Mouse (Mus musculus): ENCODE results near the gene Them5. TPM values are rescaled to one million over a fixed set of nuclear protein-coding genes. Genes with fewer than 3 reads are reported as not detected.
A peak's percentile ranks its signal among the peaks of the same experiment; 100 is the strongest.

Gene Them5
- total RNA-seq (2018; cell fraction: chromatin; rRNA removed), result not detected
- not detected for total RNA-seq (2018; cell fraction: cytosol; rRNA removed)
- not detected for total RNA-seq (2018; cell fraction: nucleus; rRNA removed)
- polyA plus RNA-seq (2018), result not detected in 3 replicates

DNA sequence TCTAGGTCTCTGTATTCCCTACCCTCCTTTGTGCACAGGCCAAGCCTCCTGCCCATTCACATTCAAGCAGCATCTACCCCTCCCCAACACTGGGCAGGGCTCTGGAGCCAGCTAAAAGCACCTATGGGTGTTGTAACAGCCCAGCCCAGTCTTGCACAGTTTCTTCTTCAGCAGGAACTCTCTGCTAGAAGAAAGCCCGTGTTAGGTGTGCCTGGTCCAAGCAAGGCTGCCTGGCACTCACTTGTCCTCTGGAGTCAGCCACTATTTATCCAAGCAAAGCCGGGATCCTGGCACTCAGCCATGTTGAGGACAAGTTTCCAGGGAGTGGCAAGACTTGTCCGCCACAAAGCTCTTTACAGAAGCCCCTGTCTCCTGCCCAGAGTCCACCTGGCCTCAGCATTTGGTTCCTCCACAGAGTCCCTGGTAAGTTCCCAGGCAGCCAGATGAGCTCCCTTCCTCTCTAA, at the start of gene Them5:
Them5 (plus strand) TSS at position 141 of the 464 bp plus-strand sequence.
- no peak within 1 kb of the TSS for H3K27ac ChIP-seq
- no peaks in the 10 kb centered on the region for H3K36me3 ChIP-seq (ENCODE audit: inconsistent target)
- 77% methylated on average over 3 of the region's 3 CpGs for WGBS (ENCODE audit: missing documents)
- H3K4me3 ChIP-seq (ENCODE audit: inconsistent target), result no peak within 1 kb of the TSS
- H3K79me2 ChIP-seq (ENCODE audit: inconsistent target), result no peaks in the 10 kb centered on the region

DNA sequence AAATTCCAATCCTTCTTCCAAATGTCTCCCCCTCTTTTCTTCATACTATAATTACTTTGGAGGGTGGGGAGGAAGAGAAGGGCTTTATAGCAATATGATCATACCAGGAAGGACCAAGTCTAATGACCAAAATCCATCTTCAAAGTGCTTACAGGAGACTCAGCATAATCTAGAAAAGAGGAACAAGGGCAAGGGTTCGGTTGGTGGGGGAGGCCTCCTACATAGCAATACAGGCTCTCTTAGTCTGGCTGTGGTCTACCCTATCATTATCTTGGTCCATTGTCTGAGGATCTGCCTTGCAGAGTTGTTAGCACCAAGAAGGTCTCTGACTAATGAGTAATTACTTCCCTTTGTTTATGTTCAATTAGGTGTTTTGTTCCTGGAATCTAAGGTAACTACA, 36.4 kb upstream of the Them5 start:
- no peak overlapping the region for H3K4me3 ChIP-seq (ENCODE audit: inconsistent target)
- H3K79me2 ChIP-seq (ENCODE audit: inconsistent target), result no peaks in the 10 kb centered on the region
- H3K27ac ChIP-seq, result no peak overlapping the region
- H3K36me3 ChIP-seq (ENCODE audit: inconsistent target), result no peaks in the 10 kb centered on the region
- WGBS (ENCODE audit: missing documents), result 58% methylated on average over 1 of the region's 1 CpGs

DNA sequence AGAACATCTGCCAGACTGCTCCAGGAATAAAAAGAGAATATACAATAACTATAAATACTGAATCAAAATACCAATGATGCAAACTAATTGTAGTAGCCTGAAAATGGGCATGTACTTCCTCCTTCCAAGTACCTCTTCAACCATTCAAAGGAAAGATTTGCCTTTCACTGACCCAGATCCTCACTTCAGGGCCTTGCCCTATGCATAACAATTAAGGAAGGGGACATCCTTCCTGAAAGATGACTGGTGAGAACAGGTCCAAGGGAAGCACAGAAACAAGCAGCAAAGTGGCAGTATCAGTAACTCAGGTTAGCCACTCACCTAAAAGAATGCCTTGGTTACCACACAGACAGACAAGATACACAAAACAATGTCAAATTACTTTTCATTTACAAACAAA, 34.9 kb upstream of the Them5 start:
- no peaks in the 10 kb centered on the region for H3K36me3 ChIP-seq (ENCODE audit: inconsistent target)
- H3K79me2 ChIP-seq (ENCODE audit: inconsistent target), result no peaks in the 10 kb centered on the region
- no peak overlapping the region for H3K4me3 ChIP-seq (ENCODE audit: inconsistent target)
- H3K27ac ChIP-seq, result no peak overlapping the region

- Histone ChIP-seq H3K27ac (peak within 1 kb of the TSS; percentile 48), H3K4me3 (ENCODE audit: inconsistent target) (peak within 1 kb of the TSS; percentile 76), H3K79me2 (ENCODE audit: inconsistent target) (no peaks in the 10 kb centered on the region), H3K36me3 (ENCODE audit: inconsistent target) (no peaks in the 10 kb centered on the region)
- under 1% methylated on average over 47 of the region's 47 CpGs for WGBS (ENCODE audit: missing documents)
Observed at GRCm38 (mm10) chr3:94309633-94310363, 32.1 kb upstream of the Them5 start, which contains the start of gene Them4. Gene Them4 (plus strand): TSS chr3:94310089.

- H3K79me2 ChIP-seq (ENCODE audit: inconsistent target), result no peaks in the 10 kb centered on the region
- no peaks in the 10 kb centered on the region for H3K36me3 ChIP-seq (ENCODE audit: inconsistent target)
- H3K4me3 ChIP-seq (ENCODE audit: inconsistent target), result peak overlapping the region; percentile 76
- peak overlapping the region; percentile 48 for H3K27ac ChIP-seq
- 36% methylated on average over 7 of the region's 7 CpGs for WGBS (ENCODE audit: missing documents)
Observed at GRCm38 (mm10) chr3:94310491-94310890, 31.4 kb upstream of the Them5 start.

DNA sequence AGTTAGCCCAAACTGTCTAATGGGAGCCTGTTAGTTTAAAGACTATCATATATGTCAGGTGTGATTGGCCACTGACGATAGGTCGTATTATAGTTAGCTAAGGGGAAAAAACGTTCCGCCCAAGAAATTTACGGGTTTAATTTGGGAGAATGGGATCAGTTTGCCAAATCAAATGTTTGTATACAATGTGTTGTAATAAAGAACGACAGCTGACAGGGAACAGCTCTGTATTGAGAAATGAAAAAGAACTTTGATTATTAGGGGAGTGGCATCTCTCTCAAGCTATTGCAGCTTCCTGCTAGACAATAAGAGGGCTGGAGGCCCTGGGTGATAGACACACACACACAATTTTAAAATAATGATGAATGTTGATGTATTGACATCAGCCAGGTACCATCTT, 31.0 kb upstream of the Them5 start:
- Histone ChIP-seq H3K27ac (no peak overlapping the region), H3K79me2 (ENCODE audit: inconsistent target) (no peaks in the 10 kb centered on the region), H3K4me3 (ENCODE audit: inconsistent target) (peak overlapping the region; percentile 76), H3K36me3 (ENCODE audit: inconsistent target) (no peaks in the 10 kb centered on the region)
- 77% methylated on average over 6 of the region's 6 CpGs for WGBS (ENCODE audit: missing documents)

DNA sequence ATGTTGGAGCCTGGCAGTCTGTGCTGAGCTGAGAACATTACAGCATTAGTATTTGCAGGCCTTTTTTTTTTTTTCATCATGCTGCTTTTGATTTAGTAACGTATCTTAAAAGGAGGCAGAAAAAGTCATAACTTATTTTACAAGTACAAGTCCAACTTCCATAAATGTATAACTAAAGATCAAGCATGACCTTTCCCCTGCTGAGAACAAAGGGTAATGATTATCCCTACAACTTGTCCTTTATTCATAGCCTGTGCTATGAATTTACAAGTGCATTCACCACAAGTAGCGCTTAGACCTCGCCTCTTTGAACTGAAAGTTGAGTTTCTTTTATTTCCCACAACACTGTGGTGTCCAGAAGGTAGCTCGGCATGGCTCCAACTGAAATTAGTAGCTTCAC, 30.5 kb upstream of the Them5 start:
- no peaks in the 10 kb centered on the region for H3K79me2 ChIP-seq (ENCODE audit: inconsistent target)
- H3K27ac ChIP-seq, result no peak overlapping the region
- no peaks in the 10 kb centered on the region for H3K36me3 ChIP-seq (ENCODE audit: inconsistent target)
- no peak overlapping the region for H3K4me3 ChIP-seq (ENCODE audit: inconsistent target)
- 100% methylated on average over 4 of the region's 4 CpGs for WGBS (ENCODE audit: missing documents)

DNA sequence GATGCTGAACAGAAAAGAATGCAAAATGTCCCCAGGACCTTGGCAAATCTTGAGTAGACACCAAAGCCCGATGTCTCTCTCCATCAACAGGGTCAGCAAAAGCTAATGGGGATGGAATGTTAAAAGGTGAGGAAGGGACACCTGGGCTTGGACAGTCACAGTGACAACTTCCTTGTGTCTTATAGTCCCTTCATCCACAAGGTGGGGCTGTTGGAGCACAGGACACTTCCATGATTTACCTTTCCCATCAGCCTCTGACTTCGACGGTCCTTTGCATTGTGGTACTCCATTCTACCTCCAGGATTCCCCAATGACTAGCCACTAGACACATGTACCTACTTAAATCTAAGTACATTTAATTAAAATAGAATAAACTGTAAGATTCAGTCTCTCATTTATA, 13.2 kb upstream of the Them5 start:
- no peaks in the 10 kb centered on the region for H3K36me3 ChIP-seq (ENCODE audit: inconsistent target)
- 85% methylated on average over 3 of the region's 3 CpGs for WGBS (ENCODE audit: missing documents)

DNA sequence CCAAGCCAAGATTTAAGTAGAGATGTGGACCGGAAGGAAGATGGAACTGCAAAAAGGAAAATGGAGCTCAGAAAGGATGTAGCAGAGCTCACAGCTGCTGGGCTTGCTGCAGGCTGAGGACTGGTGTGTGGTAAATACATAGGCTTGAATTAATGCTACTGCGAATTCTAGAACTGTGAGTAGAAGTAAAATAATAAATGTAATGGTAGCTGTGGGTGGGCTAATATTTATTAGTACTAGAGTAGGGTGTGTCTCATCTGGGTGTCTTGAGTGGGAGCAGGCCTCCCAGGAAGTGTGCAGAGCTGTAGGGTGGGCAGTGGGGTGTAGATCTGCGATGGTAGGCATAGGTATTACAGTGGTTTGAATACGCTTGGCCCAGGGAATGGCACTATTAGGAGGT, 7.5 kb upstream of the Them5 start:
- no peaks in the 10 kb centered on the region for H3K36me3 ChIP-seq (ENCODE audit: inconsistent target)
- H3K79me2 ChIP-seq (ENCODE audit: inconsistent target), result no peaks in the 10 kb centered on the region
- no peak overlapping the region for H3K27ac ChIP-seq
- H3K4me3 ChIP-seq (ENCODE audit: inconsistent target), result no peak overlapping the region
- WGBS (ENCODE audit: missing documents), result 89% methylated on average over 3 of the region's 4 CpGs

More for the DNA sequence above, 13.2 kb upstream of the Them5 start:
- no peak overlapping the region for H3K27ac ChIP-seq
- no peak overlapping the region for H3K4me3 ChIP-seq (ENCODE audit: inconsistent target)
- H3K79me2 ChIP-seq (ENCODE audit: inconsistent target), result no peaks in the 10 kb centered on the region

DNA sequence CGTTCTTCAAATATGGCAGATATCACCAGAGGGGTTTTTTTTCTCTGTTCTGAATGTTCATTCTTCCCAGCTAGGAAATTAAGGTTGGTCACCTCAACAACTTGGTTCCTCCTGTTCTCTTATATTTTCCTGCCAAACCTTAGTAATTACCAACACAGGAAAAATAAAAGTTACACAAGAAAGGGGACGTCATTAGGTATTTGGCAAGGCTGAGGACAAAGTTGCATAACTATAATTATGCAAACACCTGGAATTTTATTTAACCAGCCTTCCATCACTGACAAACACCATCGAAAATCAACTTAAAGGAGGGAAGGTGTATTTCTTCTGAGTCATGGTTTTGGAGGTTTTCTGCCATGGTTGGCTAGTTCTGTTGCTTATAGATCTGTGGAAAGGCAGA, 3.4 kb upstream of the Them5 start:
- Histone ChIP-seq H3K36me3 (ENCODE audit: inconsistent target) (no peaks in the 10 kb centered on the region), H3K27ac (no peak overlapping the region), H3K4me3 (ENCODE audit: inconsistent target) (no peak overlapping the region), H3K79me2 (ENCODE audit: inconsistent target) (no peaks in the 10 kb centered on the region)
- WGBS (ENCODE audit: missing documents), result 90% methylated on average over 2 of the region's 3 CpGs

- 82% methylated on average over 1 of the region's 1 CpGs for WGBS (ENCODE audit: missing documents)
- Histone ChIP-seq H3K36me3 (ENCODE audit: inconsistent target) (no peaks in the 10 kb centered on the region), H3K79me2 (ENCODE audit: inconsistent target) (no peaks in the 10 kb centered on the region), H3K4me3 (ENCODE audit: inconsistent target) (no peak overlapping the region), H3K27ac (no peak overlapping the region)
Observed at GRCm38 (mm10) chr3:94342552-94342951, 653 bp downstream of the Them5 start.

- H3K4me3 ChIP-seq (ENCODE audit: inconsistent target), result no peak overlapping the region
- H3K79me2 ChIP-seq (ENCODE audit: inconsistent target), result no peaks in the 10 kb centered on the region
- 90% methylated on average over 2 of the region's 2 CpGs for WGBS (ENCODE audit: missing documents)
- H3K36me3 ChIP-seq (ENCODE audit: inconsistent target), result no peaks in the 10 kb centered on the region
- H3K27ac ChIP-seq, result no peak overlapping the region
Observed at GRCm38 (mm10) chr3:94344182-94344581, 2.3 kb downstream of the Them5 start.

GRCm38 (mm10) chr3:94344897-94345296, 3.0 kb downstream of the Them5 start:
- H3K4me3 ChIP-seq (ENCODE audit: inconsistent target), result no peak overlapping the region
- WGBS (ENCODE audit: missing documents), result 86% methylated on average over 3 of the region's 3 CpGs
- no peak overlapping the region for H3K27ac ChIP-seq
- no peaks in the 10 kb centered on the region for H3K79me2 ChIP-seq (ENCODE audit: inconsistent target)
- H3K36me3 ChIP-seq (ENCODE audit: inconsistent target), result no peaks in the 10 kb centered on the region

DNA sequence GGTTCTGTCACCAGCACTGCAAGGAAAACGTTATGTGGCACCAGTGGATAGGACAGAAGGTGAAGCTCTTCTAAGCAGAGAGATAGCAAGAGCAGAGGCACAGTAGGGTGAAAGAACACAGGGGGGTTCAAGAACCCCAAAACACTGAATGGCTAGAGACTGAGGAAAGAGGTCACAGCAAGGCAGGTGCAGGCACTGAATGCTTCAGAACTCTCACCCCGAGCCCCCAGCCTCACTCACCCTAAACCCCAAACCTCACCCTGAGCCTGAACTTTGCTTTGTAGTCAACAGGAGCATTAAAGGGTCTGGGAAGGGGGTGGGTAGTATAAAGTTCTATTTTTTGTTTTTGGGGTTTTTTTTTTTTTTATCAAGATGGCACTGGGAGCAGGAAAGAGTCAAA, 6.2 kb downstream of the Them5 start:
- WGBS (ENCODE audit: missing documents), result 82% methylated on average over 2 of the region's 2 CpGs
- Histone ChIP-seq H3K36me3 (ENCODE audit: inconsistent target) (no peaks in the 10 kb centered on the region), H3K27ac (no peak overlapping the region), H3K79me2 (ENCODE audit: inconsistent target) (no peaks in the 10 kb centered on the region), H3K4me3 (ENCODE audit: inconsistent target) (no peak overlapping the region)

- Histone ChIP-seq H3K79me2 (ENCODE audit: inconsistent target) (no peaks in the 10 kb centered on the region), H3K27ac (no peak overlapping the region), H3K36me3 (ENCODE audit: inconsistent target) (no peaks in the 10 kb centered on the region), H3K4me3 (ENCODE audit: inconsistent target) (no peak overlapping the region)
- 13% methylated on average over 1 of the region's 1 CpGs for WGBS (ENCODE audit: missing documents)
Observed at GRCm38 (mm10) chr3:94360812-94361211, 18.9 kb downstream of the Them5 start.

All from macrophage (primary cell).